Mouse (Mus musculus): Measurements from ENCODE around the gene Trim2.
A peak's percentile ranks its signal among the peaks of the same experiment; 100 is the strongest.

The Trim2 gene

GRCm38 (mm10) chr3:84190513-84191061, 116.1 kb downstream of the Trim2 start:
- no peak for DNase-seq (ENCODE audit: low spot score)

GRCm38 (mm10) chr3:84189629-84190173, 117.0 kb downstream of the Trim2 start:
- no peak for DNase-seq (ENCODE audit: low spot score)

DNA sequence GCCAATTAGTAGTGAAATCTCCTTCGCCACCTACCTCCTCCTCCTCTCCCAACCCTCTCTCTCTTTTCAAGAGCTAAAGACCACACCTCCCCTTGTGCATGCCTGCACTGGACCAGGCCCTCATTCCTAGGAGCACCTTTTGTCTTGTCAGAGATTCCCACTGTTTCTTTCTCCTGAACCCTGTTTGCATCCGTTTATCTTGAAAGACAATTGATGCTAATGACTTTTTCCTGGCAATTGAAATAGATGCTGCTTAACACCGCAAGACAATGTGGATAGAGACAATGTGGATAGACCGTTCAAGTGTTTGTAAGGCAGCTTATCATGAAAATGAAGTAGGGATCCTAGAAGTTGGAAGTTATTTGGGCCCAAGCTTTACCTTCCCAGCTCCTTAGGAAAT, 125.0 kb downstream of the Trim2 start:
- no peak for DNase-seq (ENCODE audit: low spot score)

GRCm38 (mm10) chr3:84181102-84181501, 125.6 kb downstream of the Trim2 start:
- DNase-seq (ENCODE audit: low spot score), result no peak

- no peak for DNase-seq (ENCODE audit: low spot score)
Observed at GRCm38 (mm10) chr3:84180304-84180703, 126.4 kb downstream of the Trim2 start.

GRCm38 (mm10) chr3:84177834-84178233, 128.8 kb downstream of the Trim2 start:
- DNase-seq (ENCODE audit: low spot score), result no peak

DNA sequence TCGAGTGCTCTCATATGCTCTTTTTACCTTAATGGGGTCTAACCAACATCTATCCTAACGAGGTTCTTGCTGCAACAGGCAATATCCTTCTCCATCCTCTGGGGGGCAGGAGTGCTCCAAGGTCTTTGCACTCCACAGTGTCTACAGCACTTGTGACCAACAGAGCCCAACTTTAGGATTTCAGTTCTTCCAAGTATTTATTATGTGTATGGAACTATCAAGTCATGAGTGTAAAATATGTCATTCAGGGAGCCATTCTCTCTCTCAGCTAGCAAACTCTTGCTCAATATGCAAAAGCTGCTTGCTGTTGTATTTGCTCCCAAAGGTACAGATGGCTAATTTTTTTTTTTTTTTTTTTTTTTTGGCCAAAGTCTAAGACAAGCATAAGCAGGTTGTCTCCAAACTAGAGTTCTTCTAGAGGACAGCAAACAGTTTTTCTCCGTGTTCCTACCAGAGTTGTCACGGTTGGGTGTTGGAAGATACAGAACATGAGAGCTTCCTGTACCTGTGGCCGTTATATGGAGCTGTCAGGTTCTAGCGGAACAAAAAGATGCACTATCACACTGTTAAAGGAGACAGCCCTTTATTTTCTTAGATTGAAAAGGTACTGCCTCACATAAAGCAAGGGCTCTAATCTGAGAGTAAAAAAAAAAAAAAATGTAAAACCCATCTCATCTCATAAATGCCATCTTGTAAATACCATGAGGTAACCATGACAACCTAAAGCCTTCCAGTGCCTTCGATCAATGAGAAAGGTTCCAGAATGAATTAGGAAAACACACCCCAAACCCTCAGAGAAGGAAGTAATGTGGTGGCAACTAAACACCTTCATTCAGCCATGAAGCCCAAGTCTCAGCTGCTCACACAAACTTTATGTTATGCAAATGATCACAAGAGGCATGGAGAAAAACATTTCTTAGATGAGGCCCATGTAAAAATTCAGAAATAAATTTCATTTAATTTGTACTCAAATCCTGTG, 131.1 kb downstream of the Trim2 start:
- DNase-seq (ENCODE audit: low spot score), result peak; percentile 34

- DNase-seq (ENCODE audit: low spot score), result no peak
Observed at GRCm38 (mm10) chr3:84173581-84174154, 133.0 kb downstream of the Trim2 start, which contains the start of gene Gm6525. Gene Gm6525 (plus strand): TSS chr3:84174104.

DNA sequence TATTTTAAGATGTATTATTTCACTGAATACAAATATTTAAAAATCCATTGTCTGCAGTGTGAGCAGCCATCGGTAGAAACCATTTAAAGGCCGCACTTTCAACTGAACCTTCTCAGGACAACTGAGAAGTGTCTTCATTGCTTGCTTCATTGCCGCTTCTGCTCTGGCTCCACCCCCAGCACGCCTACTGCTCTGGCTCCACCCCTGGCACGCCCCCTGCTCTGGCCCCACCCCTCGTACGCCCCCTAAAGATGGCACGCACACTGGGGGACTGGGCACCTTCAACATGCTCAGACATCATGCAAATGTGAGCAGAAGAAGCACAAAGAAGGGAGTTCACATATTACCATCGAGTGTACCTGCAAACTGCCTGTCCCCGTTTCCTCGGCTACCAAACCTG, 134.3 kb downstream of the Trim2 start:
- no peak for DNase-seq (ENCODE audit: low spot score)

DNA sequence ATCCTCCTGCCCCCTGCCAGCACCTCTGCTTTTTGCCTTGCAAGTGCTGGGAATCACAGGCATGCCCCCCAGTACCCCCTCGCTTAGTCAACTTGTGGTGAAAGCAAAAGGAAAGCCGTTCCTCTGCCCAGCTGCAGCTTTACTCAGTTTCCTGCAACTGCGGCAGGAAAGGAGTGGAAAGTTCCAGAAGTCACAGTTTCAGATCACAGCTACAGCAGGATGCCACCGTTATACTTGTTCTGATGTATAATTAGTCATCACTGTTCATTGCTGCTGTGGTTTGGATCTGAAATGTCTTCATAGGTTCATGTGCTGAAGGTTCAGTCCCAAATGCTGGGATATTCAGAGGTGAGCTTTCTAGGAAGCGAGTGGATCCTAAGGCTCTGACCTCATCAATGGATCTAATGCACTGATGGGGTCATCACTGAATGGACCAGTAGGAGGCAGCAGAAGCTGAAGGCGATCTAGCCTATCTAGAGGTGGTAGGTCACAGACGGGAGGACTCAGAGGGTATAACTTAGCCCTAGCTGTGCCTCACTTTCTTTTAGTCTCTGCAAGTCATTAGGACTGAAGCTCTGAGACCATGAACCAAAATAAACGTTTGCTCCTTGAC, 137.2 kb downstream of the Trim2 start:
- DNase-seq (ENCODE audit: low spot score), result no peak

GRCm38 (mm10) chr3:84168943-84169342, 137.7 kb downstream of the Trim2 start:
- DNase-seq (ENCODE audit: low spot score), result no peak

GRCm38 (mm10) chr3:84166073-84166472, 140.6 kb downstream of the Trim2 start:
- no peak for DNase-seq (ENCODE audit: low spot score)

DNA sequence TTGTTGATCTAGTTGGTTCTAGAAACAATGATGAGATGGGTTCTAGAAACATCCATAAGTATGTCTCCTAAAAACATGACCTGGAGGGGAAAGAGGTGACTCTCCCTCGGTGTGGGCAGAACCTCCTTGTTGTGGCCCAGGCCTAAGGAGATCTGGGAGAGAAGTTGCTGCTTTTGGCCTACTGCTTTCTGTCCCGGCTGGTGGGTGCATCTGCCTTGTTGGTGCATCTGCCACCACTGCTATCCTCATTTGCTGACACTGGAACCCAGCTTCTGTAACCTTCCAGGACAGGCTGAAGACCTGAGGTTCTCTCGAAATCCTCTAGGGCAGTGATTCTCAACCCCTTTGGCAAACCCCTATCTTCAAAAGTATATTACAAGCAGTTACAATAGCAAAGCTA, 141.3 kb downstream of the Trim2 start:
- no peak for DNase-seq (ENCODE audit: low spot score)

DNA sequence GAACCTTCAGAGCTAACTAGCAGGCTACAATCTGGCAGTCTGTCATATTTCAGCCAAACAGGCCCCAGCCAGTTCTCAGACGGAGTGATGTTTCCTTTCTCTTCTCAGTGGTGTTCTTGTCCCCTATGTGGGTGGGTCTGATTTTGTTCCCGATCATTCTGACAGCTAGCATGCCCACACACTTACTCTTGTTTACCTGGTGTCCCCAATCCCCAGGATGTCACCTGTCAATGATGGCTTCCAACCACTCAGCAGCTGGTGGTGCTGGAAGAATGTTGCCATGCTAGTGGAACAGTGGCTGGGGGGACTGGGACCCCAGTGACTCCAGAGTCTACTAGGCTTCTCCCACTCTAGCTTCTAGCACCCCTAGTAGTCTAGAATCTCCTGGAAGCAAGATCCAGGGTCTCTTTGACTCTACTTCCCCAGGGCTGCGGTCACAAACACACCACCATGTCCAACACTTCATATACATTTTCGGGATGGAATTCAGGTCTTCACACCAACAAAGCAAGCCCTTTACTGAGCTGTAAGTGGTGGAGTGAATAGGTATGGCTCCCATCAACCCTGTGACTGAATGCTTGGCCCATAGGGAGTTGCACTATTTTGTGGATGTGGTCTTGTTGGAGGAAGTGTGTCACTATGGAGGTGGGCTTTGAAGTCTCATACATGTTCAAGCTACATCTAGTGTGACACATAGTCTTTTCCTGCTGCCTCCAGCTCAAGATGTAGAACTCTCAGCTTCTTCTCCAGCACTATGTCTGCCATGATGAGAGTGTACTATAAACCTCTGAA, 148.9 kb downstream of the Trim2 start:
- DNase-seq (ENCODE audit: low spot score), result no peak

DNA sequence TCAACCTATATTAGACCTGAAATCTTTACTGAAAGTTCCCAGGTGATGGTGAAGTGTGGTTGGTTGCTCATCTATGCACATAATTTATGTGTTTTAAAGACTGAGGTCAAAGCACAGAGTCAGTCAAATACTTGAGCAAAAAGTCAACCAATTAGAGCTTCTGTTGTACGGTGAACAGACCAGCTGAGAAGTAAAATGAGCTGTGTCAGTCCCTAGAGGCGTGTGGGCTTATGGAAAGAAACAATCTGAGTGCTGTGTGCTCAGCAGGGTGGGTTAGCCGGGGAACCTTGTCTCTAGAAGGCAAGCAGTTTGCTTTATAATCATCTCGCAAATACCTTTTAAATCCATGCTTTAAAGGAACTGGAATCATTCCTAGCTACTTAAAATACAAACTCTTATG, 149.7 kb downstream of the Trim2 start:
- no peak for DNase-seq (ENCODE audit: low spot score)

DNA sequence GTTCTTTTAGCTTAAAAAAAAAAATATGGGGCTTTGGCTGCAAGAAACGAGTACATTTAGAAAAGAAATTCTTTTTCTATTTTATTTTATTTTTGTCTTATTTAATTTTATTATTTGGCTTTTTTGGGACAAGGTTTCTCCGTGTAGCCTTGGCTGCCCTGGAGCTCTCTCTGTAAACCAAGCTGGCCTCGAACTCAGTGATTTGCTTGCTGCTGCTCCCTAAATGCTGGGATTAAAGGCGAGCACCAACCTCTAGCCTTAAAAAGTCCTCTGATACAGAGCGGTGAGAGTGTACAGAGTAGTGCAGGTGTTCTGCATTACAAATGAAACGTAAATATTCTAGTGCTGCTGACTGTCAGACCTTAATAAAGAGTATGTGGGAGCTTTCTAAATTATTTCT, 150.6 kb downstream of the Trim2 start:
- peak; percentile 9 for DNase-seq (ENCODE audit: low spot score)

GRCm38 (mm10) chr3:84155558-84156006, 151.1 kb downstream of the Trim2 start, which contains the start of gene Mnd1:
Gene Mnd1 (minus strand): TSS chr3:84155786.
- peak; percentile 97 for DNase-seq (ENCODE audit: low spot score)

GRCm38 (mm10) chr3:84155146-84155545, 151.5 kb downstream of the Trim2 start:
- peak; percentile 68 for DNase-seq (ENCODE audit: low spot score)

DNA sequence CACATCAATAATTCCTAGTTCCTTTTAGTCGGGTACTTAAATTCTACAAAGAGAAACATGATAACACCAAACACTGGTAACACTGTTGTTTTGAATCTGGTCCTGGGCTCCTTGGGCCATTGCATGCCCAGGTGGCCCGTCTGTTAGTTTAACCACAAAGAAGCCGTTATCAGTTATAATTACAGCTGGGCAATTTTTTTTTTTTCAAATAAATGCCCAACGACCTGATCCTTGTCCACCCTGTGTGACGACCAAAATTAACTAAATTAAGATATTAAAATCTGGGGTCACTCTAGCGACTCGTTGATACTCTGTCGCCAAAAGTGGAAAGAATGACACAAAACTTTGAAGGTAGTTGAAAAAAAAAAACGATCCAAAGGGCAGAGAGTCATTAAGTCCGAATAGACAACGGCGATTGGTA, 151.9 kb downstream of the Trim2 start:
- DNase-seq (ENCODE audit: low spot score), result no peak

DNA sequence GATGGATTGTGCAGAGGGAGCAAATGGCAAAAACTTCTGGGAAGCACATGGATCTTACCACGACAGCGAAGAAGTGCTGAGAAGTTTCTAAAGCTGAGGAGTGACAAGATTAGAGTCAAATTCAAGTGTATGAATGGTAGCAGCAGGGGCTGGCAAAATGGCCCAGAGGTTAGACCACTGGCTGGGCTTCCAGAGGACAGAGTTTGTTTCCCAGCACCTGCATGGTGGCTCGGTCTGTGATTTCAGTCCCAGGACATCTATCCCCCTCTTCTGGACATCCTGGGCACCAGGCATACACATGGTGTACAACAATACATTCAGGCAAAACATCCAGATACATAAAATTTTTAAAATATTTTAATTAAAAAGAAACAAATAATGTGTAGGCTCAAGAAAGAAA, 156.8 kb downstream of the Trim2 start:
- DNase-seq (ENCODE audit: low spot score), result no peak

DNA sequence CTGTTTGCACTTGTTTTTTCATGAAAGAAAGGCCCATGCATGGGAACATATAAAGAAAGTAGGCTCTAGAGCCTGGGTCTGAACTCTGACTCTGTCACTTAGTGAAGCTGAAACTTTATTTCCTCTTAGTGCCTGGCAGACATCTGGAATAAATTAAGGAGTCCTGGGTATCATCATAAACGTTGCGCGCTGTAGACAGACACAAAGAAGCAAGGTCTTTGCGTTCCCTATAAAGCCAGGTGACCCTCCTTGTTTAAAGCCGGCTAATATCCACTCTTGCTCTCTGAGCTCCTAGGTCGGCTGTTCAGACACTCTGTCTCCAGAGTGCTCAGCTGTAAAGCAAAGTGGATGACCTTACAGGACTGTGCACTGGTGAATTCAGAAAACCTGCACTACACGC, 165.7 kb downstream of the Trim2 start:
- no peak for DNase-seq (ENCODE audit: low spot score)
